Mouse (Mus musculus): Measurements from ENCODE around the gene 4930442H23Rik.

DNA sequence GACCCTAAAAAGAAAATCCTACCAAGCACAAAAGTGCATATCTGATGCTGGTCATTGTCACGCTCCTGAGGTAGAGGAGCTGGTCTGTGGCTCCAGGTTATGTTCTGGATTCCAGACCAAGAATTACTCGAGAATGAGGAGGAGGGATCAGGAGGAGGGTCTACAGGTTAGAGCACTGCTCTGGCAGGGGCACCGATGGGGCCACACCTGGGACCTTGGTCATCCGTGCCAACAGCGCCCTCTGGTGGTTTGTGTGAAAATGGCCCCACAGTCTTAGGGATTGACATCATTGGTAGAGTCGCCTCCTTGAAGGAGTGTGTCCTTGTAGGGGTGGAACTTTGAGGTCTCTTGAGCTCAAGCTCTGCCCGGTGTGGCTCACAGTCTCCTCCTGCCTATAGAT lies 34.3 kb upstream of the 4930442H23Rik start:
- no peak for TF ChIP-seq POLR2A (IDR thresholded peaks at IDR 0.05; ENCODE audit: borderline replicate concordance, extremely low read depth, insufficient read depth, insufficient read length, poor library complexity, severe bottlenecking)
- TF ChIP-seq CTCF (IDR thresholded peaks at IDR 0.05; ENCODE audit: borderline replicate concordance, extremely low read depth, insufficient read depth, insufficient read length) = peak; percentile 85

Measured in brain, embryonic 14.5 days (tissue).